Mouse (Mus musculus) ES-E14 (cell line): ENCODE data around the gene Etnk2. TPM values are rescaled to one million over a fixed set of nuclear protein-coding genes. Genes with fewer than 3 reads are reported as not detected.
"Not testable (repeated sequence)": the region's sequence is repeated elsewhere in the genome, so short reads cannot be mapped to it uniquely, and the experiment has no call there.

Experiments
- DNase-seq: peaks from one replicate; pipeline ENCODE4 v3.0.0-alpha.2; 2013; ENCODE audit warnings: low read depth, low spot score
- H3K27ac ChIP-seq: 2 replicates; pipeline ENCODE4 v1.5.1; 2012; ENCODE audit warnings: low read depth, mild to moderate bottlenecking, low read length, moderate library complexity, mixed read lengths; ENCODE audit not compliant: poor library complexity, insufficient read depth, severe bottlenecking
- H3K36me3 ChIP-seq: 2 replicates; pipeline ENCODE4 v1.6.1; 2012; ENCODE audit warnings: mild to moderate bottlenecking, low read length, moderate library complexity, mixed read lengths; ENCODE audit not compliant: control insufficient read depth, poor library complexity, insufficient read depth, severe bottlenecking
- H3K4me1 ChIP-seq, 2 experiments: fragments of 150-350 bp in 1 of 2; sonication (generic) in 1 of 2; 2 replicates each; pipeline ENCODE4 v1.6.1; 2012; ENCODE audit warnings: low read length in 2 of 2, mild to moderate bottlenecking in 1 of 2, mixed read lengths in 1 of 2; ENCODE audit not compliant: control insufficient read depth in 2 of 2, insufficient read depth in 2 of 2, poor library complexity in 1 of 2
- H3K4me3 ChIP-seq, 2 experiments: fragments of 150-350 bp in 1 of 2; sonication (generic) in 1 of 2; 2 replicates each; pipeline ENCODE4 v1.5.1; 2012; ENCODE audit warnings: low read length in 2 of 2, low read depth in 1 of 2, mild to moderate bottlenecking in 1 of 2, mixed read lengths in 1 of 2; ENCODE audit not compliant: insufficient read depth in 1 of 2, poor library complexity in 1 of 2, severe bottlenecking in 1 of 2
- H3K9ac ChIP-seq: 2 replicates; pipeline ENCODE4 v1.6.1; 2012; ENCODE audit warnings: low read depth, mild to moderate bottlenecking, low read length, mixed read lengths; ENCODE audit not compliant: poor library complexity, insufficient read depth, severe bottlenecking
- H3K9me3 ChIP-seq: fragments of 150-350 bp; sonication (generic); 2 replicates; pipeline ENCODE4 v1.6.1; 2012; ENCODE audit warnings: low read depth, mild to moderate bottlenecking, low read length; ENCODE audit not compliant: control insufficient read depth, insufficient read depth
- CHD2 ChIP-seq: IDR thresholded peaks from 2 replicates; pipeline ENCODE4 v1.6.1; 2014; ENCODE audit warnings: mild to moderate bottlenecking, low read depth, low read length, inconsistent platforms
- HCFC1 ChIP-seq: IDR thresholded peaks from 2 replicates; pipeline ENCODE4 v1.6.1; 2012; ENCODE audit warnings: low read length, inconsistent platforms, borderline replicate concordance; ENCODE audit not compliant: insufficient read depth
- MAFK ChIP-seq: IDR thresholded peaks from 2 replicates; pipeline ENCODE4 v1.6.1; 2014; ENCODE audit warnings: mild to moderate bottlenecking, low read depth, low read length, inconsistent platforms; ENCODE audit not compliant: insufficient read depth
- ZC3H11A ChIP-seq: IDR thresholded peaks from 2 replicates; pipeline ENCODE4 v1.6.1; 2012; ENCODE audit warnings: low read depth, mild to moderate bottlenecking, inconsistent platforms, low read length, borderline replicate concordance
- ZNF384 ChIP-seq: IDR thresholded peaks from 2 replicates; pipeline ENCODE4 v1.6.1; 2012; ENCODE audit warnings: low read depth, low read length, inconsistent platforms
- in situ Hi-C, 2 experiments: fragments of 600-800 bp; cut with MboI; formaldehyde crosslinking; loops; one replicate each; pipeline ENCODE4 v1.15.1; 2025; ENCODE audit warnings: low sequenced_read_pairs in 2 of 2, inconsistent platforms in 1 of 2; ENCODE audit not compliant: unreplicated experiment in 2 of 2
- total RNA-seq: library from RNA; depleted of rRNA; stranded (reverse); fragments of 300-350 nt; gene quantifications from 2 replicates; pipeline ENCODE4 v1.2.3, GENCODE M21; 2012

The Etnk2 gene
- total RNA-seq, 1 experiment, result 4.8 TPM

GRCm38 (mm10) chr1:133333937-133334336 is 29.4 kb upstream of the Etnk2 start:
- H3K9ac ChIP-seq, result no peak overlapping the region
- H3K27ac ChIP-seq, result no peak overlapping the region
- H3K36me3 ChIP-seq, result no peaks in the 10 kb centered on the region
- H3K9me3 ChIP-seq, result no peaks in the 10 kb centered on the region
- no peak for DNase-seq
- in situ Hi-C loops, result no loop called here
- H3K4me3 ChIP-seq, result no peak overlapping the region
- H3K4me1 ChIP-seq, result no peaks in the 10 kb centered on the region
- TF ChIP-seq CHD2 (no peak), ZNF384 (no peak), MAFK (no peak), ZC3H11A (no peak), HCFC1 (no peak)

GRCm38 (mm10) chr1:133340403-133340802 is 23.0 kb upstream of the Etnk2 start:
- H3K9me3 ChIP-seq, in situ Hi-C loops, H3K9ac ChIP-seq, H3K4me3 ChIP-seq, H3K4me1 ChIP-seq, H3K36me3 ChIP-seq, DNase-seq: not testable (repeated sequence)
- 0 out of 2 replicates have a peak, but pooled peaks have one; percentile 16 for TF ChIP-seq CHD2
- H3K27ac ChIP-seq, result peak overlapping the region; percentile 80

DNA sequence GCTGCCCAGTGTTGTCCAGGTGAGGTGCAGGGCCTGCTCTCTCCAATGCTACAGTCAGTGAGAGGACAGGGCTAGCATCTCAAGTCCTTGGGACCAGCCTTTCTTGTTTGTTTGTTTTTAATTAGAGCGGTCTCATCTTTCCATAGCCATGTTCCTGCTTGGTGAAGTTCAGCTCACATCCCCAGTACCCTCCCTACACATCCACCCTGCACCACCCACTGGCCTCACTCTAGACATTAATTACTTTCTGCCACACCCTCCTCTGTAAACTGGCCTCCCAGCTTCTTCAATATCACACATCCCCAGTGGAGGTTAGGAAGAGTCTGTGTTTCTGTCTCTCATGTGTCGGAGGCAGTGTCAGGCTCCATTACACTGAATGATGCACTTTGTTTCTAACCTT is 19.0 kb upstream of the Etnk2 start:
- H3K4me1 ChIP-seq, result peaks cover 2 to 9% of the 10 kb centered on the region in 2 experiments; a peak in 2 of 4 replicates
- in situ Hi-C loops, result no loop called here
- no peak overlapping the region for H3K4me3 ChIP-seq
- H3K9me3 ChIP-seq, result no peaks in the 10 kb centered on the region
- H3K27ac ChIP-seq, result no peak overlapping the region
- no peaks in the 10 kb centered on the region for H3K36me3 ChIP-seq
- TF ChIP-seq ZNF384 (no peak), MAFK (no peak), HCFC1 (no peak), ZC3H11A (no peak), CHD2 (no peak)
- no peak overlapping the region for H3K9ac ChIP-seq
- DNase-seq, result no peak

- no peak overlapping the region for H3K4me3 ChIP-seq
- H3K27ac ChIP-seq, result no peak overlapping the region
- in situ Hi-C loops, result no loop called here
- H3K9me3 ChIP-seq, result no peaks in the 10 kb centered on the region
- H3K4me1 ChIP-seq, result peaks cover 0 to 6% of the 10 kb centered on the region in 2 experiments; a peak in 2 of 4 replicates
- H3K9ac ChIP-seq, result no peak overlapping the region
- H3K36me3 ChIP-seq, result no peaks in the 10 kb centered on the region
- no peak for DNase-seq
- TF ChIP-seq HCFC1, result no peak
- no peak for TF ChIP-seq CHD2
- no peak for TF ChIP-seq ZC3H11A
- no peak for TF ChIP-seq MAFK
- TF ChIP-seq ZNF384, result no peak
Observed at GRCm38 (mm10) chr1:133346531-133346930, 16.8 kb upstream of the Etnk2 start.

DNA sequence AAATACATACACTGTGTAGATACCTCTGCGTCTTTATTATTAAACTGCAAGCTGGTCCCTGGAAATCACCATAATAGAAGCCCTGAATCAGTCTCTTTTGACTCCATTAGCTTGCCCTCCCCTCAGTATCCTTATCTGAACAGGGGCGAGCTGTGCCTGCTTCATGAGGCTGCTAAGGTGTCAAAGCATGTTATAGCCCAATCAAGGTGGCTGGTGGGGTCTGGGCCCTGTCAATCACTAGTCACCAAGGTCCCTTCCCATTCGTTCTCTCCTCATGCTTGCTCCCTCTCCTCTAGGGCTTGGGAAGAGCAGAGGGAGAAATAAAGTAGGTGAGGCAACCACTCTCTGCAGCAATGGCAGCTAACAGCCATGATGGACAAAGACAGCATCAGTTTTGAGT is 16.1 kb upstream of the Etnk2 start:
- H3K9ac ChIP-seq, result no peak overlapping the region
- H3K9me3 ChIP-seq, result no peaks in the 10 kb centered on the region
- in situ Hi-C loops, result no loop called here
- H3K36me3 ChIP-seq, result no peaks in the 10 kb centered on the region
- no peak for TF ChIP-seq CHD2
- TF ChIP-seq MAFK, result no peak
- no peak for TF ChIP-seq ZC3H11A
- no peak for TF ChIP-seq ZNF384
- no peak for TF ChIP-seq HCFC1
- H3K27ac ChIP-seq, result no peak overlapping the region
- no peak overlapping the region for H3K4me3 ChIP-seq
- H3K4me1 ChIP-seq, result peaks cover 0 to 6% of the 10 kb centered on the region in 2 experiments; a peak in 1 of 4 replicates
- no peak for DNase-seq
